Mouse (Mus musculus) cerebellum, adult 2 months (tissue): ENCODE results near the gene Upk3bl. TPM values are rescaled to one million over a fixed set of nuclear protein-coding genes. Genes with fewer than 3 reads are reported as not detected.
A peak's percentile ranks its signal among the peaks of the same experiment; 100 is the strongest.
"Not testable (repeated sequence)": the region's sequence is repeated elsewhere in the genome, so short reads cannot be mapped to it uniquely, and the experiment has no call there.

Source experiments
- DNase-seq, 2 experiments: peaks; one replicate each; pipeline ENCODE4 v3.0.0; 2021
- H3K27ac ChIP-seq: fragments of 200-500 bp; 2 replicates; pipeline ENCODE4 v1.5.1; 2012; ENCODE audit warnings: low read length, control low read depth, inconsistent platforms; ENCODE audit not compliant: insufficient read depth
- H3K27me3 ChIP-seq: fragments of 200-500 bp; 2 replicates; pipeline ENCODE4 v1.6.1; 2012; ENCODE audit warnings: inconsistent platforms, mild to moderate bottlenecking, low read length, moderate library complexity; ENCODE audit not compliant: control insufficient read depth, insufficient read depth
- H3K4me1 ChIP-seq: fragments of 200-500 bp; 2 replicates; pipeline ENCODE4 v1.6.1; 2011; ENCODE audit warnings: low read length; ENCODE audit not compliant: control insufficient read depth, insufficient read depth
- H3K4me3 ChIP-seq: fragments of 200-500 bp; replicated peaks from 2 replicates; pipeline ENCODE3; 2011; ENCODE audit warnings: mild to moderate bottlenecking, low read depth, low read length, control low read depth; ENCODE audit not compliant: insufficient read depth
- CTCF ChIP-seq: fragments of 200-500 bp; IDR thresholded peaks from 2 replicates; pipeline ENCODE4 v1.5.1; 2011; ENCODE audit warnings: low read depth, mild to moderate bottlenecking, control low read depth, low read length, moderate library complexity, borderline replicate concordance; ENCODE audit not compliant: insufficient read depth
- POLR2A ChIP-seq: fragments of 200-500 bp; IDR thresholded peaks from 2 replicates; pipeline ENCODE4 v1.6.1; 2011; ENCODE audit warnings: low read length, control low read depth, borderline replicate concordance; ENCODE audit not compliant: insufficient read depth
- WGBS: fragments of 180-500 bp; shearing (Covaris S2); methylation state at CpG from one replicate; pipeline ENCODE4 v1.1.7; 2018; 5-methylcytosine and 5-hydroxymethylcytosine counted together
- polyA plus RNA-seq: library from polyadenylated mRNA; depleted of rRNA; stranded (reverse); fragments of >200 nt; gene quantifications from 2 replicates; pipeline ENCODE4 v1.2.3, GENCODE M21; 2012; rRNA removed

The Upk3bl gene
- polyA plus RNA-seq, 1 experiment: 1.1 TPM

- H3K4me3 ChIP-seq: no peak overlapping the region
- no peaks in the 10 kb centered on the region for H3K4me1 ChIP-seq
- no peak for DNase-seq
- no peak for TF ChIP-seq POLR2A
- no peak for TF ChIP-seq CTCF
- H3K27ac ChIP-seq: no peak overlapping the region
- WGBS: 58% methylated on average over 7 of the region's 7 CpGs
- no peaks in the 10 kb centered on the region for H3K27me3 ChIP-seq
These were observed 40.8 kb downstream of the Upk3bl start for GRCm38 (mm10) chr5:136095089-136095488.

GRCm38 (mm10) chr5:136098536-136098935 is 44.2 kb downstream of the Upk3bl start:
- TF ChIP-seq CTCF: no peak
- no peak for TF ChIP-seq POLR2A
- no peaks in the 10 kb centered on the region for H3K4me1 ChIP-seq
- no peaks in the 10 kb centered on the region for H3K27me3 ChIP-seq
- no peak for DNase-seq
- H3K4me3 ChIP-seq: no peak overlapping the region
- no peak overlapping the region for H3K27ac ChIP-seq
- 81% methylated on average over 10 of the region's 10 CpGs for WGBS

- Histone ChIP-seq H3K4me3 (peak overlapping the region; percentile 49), H3K27ac (no peak overlapping the region), H3K4me1 (no peaks in the 10 kb centered on the region), H3K27me3 (no peaks in the 10 kb centered on the region)
- TF ChIP-seq POLR2A (peak; percentile 23; the same call in 1 of the 2 replicates), CTCF (peak; percentile 93)
- 5% methylated on average over 41 of the region's 41 CpGs for WGBS
- peak; percentile 77 for DNase-seq
These were observed 48.0 kb downstream of the Upk3bl start for GRCm38 (mm10) chr5:136102099-136102820.

DNA sequence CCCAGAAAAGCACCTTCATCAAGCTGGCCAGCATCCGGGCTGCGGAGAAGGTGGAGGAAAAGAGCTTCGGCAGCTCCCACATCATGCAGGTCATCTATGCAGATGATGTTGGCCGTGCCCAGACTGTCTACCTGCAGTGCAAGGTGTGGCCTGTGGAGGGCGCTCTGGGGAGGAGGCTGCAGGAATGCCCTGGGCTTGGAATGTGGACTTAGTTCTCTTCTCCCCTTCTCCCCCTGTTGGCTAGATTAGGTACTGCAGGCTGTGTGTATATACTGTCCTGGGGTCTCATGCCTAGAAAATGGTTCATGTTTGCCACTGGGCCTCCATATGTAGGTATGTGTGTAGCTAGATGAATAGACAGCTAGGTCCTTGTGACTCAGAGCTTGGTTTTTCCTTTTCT is 50.2 kb downstream of the Upk3bl start:
- DNase-seq: peak in 1 of 2 experiments; percentile 29
- Histone ChIP-seq H3K4me1 (no peaks in the 10 kb centered on the region), H3K27ac (no peak overlapping the region), H3K27me3 (no peaks in the 10 kb centered on the region), H3K4me3 (no peak overlapping the region)
- TF ChIP-seq POLR2A (no peak), CTCF (peak; percentile 48)
- WGBS: 78% methylated on average over 5 of the region's 5 CpGs

DNA sequence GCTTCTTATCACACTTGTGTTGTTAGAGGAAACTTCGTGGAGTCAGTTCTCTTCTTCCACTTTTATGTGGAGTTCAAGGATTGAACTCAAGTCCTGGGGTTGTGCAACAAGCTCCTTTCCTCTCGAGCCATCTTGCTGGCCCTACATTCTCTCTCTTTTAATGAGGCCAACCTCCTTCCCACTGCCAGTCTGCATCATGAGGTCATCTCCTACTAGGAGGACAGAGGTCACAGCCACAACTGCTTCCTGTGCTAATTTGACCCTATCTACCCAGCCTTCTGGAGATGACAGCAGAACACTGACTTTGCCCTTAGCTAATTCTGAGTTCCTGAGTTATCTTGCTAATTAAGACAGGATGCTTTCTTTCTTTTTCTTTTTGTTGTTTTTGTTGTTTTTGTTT is 54.2 kb downstream of the Upk3bl start:
- no peak overlapping the region for H3K4me3 ChIP-seq
- H3K4me1 ChIP-seq: no peaks in the 10 kb centered on the region
- WGBS: 39% methylated on average over 2 of the region's 2 CpGs
- no peaks in the 10 kb centered on the region for H3K27me3 ChIP-seq
- DNase-seq: no peak
- H3K27ac ChIP-seq: no peak overlapping the region
- TF ChIP-seq POLR2A (no peak), CTCF (no peak)

DNA sequence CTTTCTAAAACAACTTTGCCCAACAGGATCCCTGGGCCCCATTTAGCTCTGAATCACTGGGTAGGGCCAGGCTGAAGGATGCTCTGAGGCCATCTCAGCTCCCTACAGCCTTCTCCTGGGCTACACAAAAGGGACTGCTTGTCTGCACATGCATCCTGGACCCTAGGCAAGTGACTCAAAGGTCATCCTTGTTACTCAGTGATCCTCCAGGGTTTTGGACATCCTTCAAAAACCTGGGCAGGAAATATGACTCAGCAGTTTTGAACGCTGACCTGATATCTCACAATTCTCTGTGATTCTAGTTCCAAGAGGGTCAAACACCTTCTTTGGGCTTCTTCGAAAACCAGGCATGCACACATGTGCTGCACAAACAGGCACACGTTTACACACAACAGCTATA is 54.8 kb downstream of the Upk3bl start:
- no peak for DNase-seq
- no peak for TF ChIP-seq POLR2A
- no peak for TF ChIP-seq CTCF
- Histone ChIP-seq H3K4me1 (no peaks in the 10 kb centered on the region), H3K27ac (no peak overlapping the region), H3K27me3 (no peaks in the 10 kb centered on the region), H3K4me3 (no peak overlapping the region)
- WGBS: 78% methylated on average over 3 of the region's 3 CpGs

GRCm38 (mm10) chr5:136113546-136113945 is 59.3 kb downstream of the Upk3bl start:
- not testable (repeated sequence) for H3K4me1 ChIP-seq, H3K27me3 ChIP-seq, DNase-seq, H3K4me3 ChIP-seq, H3K27ac ChIP-seq
- 33% methylated on average over 4 of the region's 4 CpGs for WGBS

Other genes starting within 250 kb of the Upk3bl start
- 123 and 131 TPM in 2 replicates for gene Srrm3, start 247.6 kb upstream of the Upk3bl start, polyA plus RNA-seq
- gene Hspb1, start 166.6 kb upstream of the Upk3bl start, polyA plus RNA-seq: 42.9 and 49.2 TPM in 2 replicates
- gene Ywhag, start 119.9 kb upstream of the Upk3bl start, polyA plus RNA-seq: 445 and 493 TPM in 2 replicates
- gene Ssc4d, start 80.0 kb upstream of the Upk3bl start, polyA plus RNA-seq: 3.3 and 4.1 TPM in 2 replicates
- 0.23 and 0.33 TPM in 2 replicates for gene Zp3, start 74.4 kb upstream of the Upk3bl start, polyA plus RNA-seq
- gene Dtx2, start 59.7 kb upstream of the Upk3bl start, polyA plus RNA-seq: 9.2 and 10.1 TPM in 2 replicates
- not detected in 2 replicates for gene Upk3b, start 16.0 kb upstream of the Upk3bl start, polyA plus RNA-seq
- 32.7 and 32.9 TPM in 2 replicates for gene Rasa4, start 29.4 kb downstream of the Upk3bl start, polyA plus RNA-seq
- gene Polr2j, start 62.1 kb downstream of the Upk3bl start, polyA plus RNA-seq: 121 and 123 TPM in 2 replicates
- gene Lrwd1, start 81.6 kb downstream of the Upk3bl start, polyA plus RNA-seq: 21.5 and 23.7 TPM in 2 replicates
- gene Alkbh4, start 81.7 kb downstream of the Upk3bl start, polyA plus RNA-seq: 15.7 and 17.2 TPM in 2 replicates
- 64.9 and 66.9 TPM in 2 replicates for gene Orai2, start 116.2 kb downstream of the Upk3bl start, polyA plus RNA-seq
- 36.2 and 38.0 TPM in 2 replicates for gene Prkrip1, start 144.5 kb downstream of the Upk3bl start, polyA plus RNA-seq
- 8.1 and 8.3 TPM in 2 replicates for gene Sh2b2, start 192.1 kb downstream of the Upk3bl start, polyA plus RNA-seq